Mouse (Mus musculus): Measurements from ENCODE around the gene Rasa4.

- TF ChIP-seq POLR2A (IDR thresholded peaks at IDR 0.05; ENCODE audit: borderline replicate concordance, extremely low read depth, low read depth, low read length) = no peak
- no peak for TF ChIP-seq CTCF (IDR thresholded peaks at IDR 0.05; ENCODE audit: insufficient read depth, low read length)
Observed at GRCm38 (mm10) chr5:136073051-136073450, 10.7 kb upstream of the Rasa4 start.

Data from lung, adult 2 months (tissue).